Mouse (Mus musculus): ENCODE measurements around the gene Edc4.

The Edc4 gene

GRCm38 (mm10) chr8:105866364-105867029 lies 14.2 kb upstream of the Edc4 start:
- in situ Hi-C loops (cut with MboI; ENCODE audit: low sequenced_read_pairs), result no loop called here

GRCm38 (mm10) chr8:105874301-105874700 lies 6.4 kb upstream of the Edc4 start:
- in situ Hi-C loops (cut with MboI; ENCODE audit: low sequenced_read_pairs), result no loop called here

GRCm38 (mm10) chr8:105889756-105890465 lies 9.2 kb downstream of the Edc4 start:
- in situ Hi-C loops (cut with MboI; ENCODE audit: low sequenced_read_pairs), result no loop called here

GRCm38 (mm10) chr8:105890870-105891269 lies 10.2 kb downstream of the Edc4 start:
- in situ Hi-C loops (cut with MboI; ENCODE audit: low sequenced_read_pairs), result no loop called here

DNA sequence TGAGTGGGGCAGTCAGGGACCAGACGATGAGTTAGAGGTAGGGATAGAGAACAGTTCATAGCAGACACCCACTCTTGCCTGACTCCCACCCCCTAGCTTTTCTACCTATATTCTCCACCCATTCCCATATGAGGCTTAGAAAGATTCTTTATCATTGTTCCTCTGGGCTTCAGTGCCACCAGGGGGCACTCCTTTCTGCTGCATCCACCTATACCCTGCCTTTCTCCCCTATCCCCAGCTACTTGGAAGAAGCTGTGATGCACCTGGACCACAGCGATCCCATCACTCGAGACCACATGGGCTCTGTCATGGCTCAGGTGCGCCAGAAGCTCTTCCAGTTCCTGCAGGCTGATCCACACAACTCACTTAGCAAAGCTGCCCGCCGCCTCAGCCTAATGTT lies 11.8 kb downstream of the Edc4 start:
- in situ Hi-C loops (cut with MboI; ENCODE audit: low sequenced_read_pairs), result no loop called here

- in situ Hi-C loops (cut with MboI; ENCODE audit: low sequenced_read_pairs), result no loop called here
These were observed 12.7 kb downstream of the Edc4 start, which contains the start of gene Nrn1l for GRCm38 (mm10) chr8:105893339-105893738. TSS of gene Nrn1l (plus strand) at chr8:105893567.

GRCm38 (mm10) chr8:105897801-105898480 lies 17.3 kb downstream of the Edc4 start:
- in situ Hi-C loops (cut with MboI; ENCODE audit: low sequenced_read_pairs), result no loop called here

GRCm38 (mm10) chr8:105900180-105900940 lies 19.7 kb downstream of the Edc4 start, which contains the start of gene Pskh1:
TSS of gene Pskh1 (plus strand) at chr8:105900441.
- in situ Hi-C loops (cut with MboI; ENCODE audit: low sequenced_read_pairs), result no loop called here

DNA sequence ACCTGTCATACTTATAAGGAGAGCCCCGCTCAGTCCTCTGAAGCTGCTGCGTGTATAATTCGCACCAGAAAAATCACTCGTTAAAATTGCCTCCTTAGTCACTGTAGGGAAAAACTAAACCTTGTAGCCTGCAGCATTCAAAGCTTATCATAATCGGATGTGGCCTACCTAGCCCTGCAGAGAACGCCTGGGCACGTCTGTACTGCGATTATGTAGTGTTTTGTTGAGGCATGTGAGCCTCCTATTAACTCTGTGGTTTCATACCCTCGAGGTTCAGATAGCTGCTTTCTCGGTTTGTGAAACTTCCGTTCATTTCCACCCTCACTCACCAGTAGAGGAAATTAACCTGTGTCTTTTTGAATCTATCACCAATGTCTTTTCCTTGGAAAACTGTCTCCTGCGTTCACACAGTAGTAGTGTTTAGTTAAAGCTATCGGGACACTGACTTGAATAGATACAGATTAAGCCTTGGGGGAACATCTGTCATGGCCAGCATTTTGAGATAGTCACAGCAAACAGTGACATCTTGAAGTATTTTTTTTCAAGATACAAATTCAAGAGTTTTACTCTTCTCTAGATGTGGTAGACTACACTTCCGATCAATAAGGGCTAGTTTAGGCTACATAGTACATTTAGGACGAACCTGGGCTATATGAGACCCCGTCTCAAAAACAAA lies 20.4 kb downstream of the Edc4 start:
- in situ Hi-C loops (cut with MboI; ENCODE audit: low sequenced_read_pairs), result no loop called here

DNA sequence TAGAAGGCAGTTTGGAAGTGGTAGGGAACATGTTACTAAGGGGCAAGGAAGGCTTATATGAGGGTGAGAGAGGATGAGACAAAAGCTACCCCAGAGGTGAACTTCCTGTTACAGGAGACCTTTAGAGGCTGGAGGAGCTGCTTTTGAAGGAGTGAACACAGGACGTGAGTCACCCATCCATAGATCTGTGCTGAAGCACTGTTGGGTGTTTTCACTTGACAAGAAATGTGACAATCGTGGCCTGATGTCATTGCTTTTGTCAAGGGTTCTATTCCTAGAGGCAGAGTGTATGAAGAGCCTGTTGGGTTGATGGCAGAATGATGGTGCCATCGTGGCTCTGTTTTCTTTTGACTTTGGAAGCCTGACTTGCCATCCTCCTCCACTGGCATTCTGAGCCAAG lies 38.7 kb downstream of the Edc4 start:
- in situ Hi-C loops (cut with MboI; ENCODE audit: low sequenced_read_pairs), result no loop called here

- in situ Hi-C loops (cut with MboI; ENCODE audit: low sequenced_read_pairs), result no loop called here
These were observed 44.4 kb downstream of the Edc4 start for GRCm38 (mm10) chr8:105925123-105925522.

- in situ Hi-C loops (cut with MboI; ENCODE audit: low sequenced_read_pairs), result no loop called here
These were observed 49.9 kb downstream of the Edc4 start for GRCm38 (mm10) chr8:105930602-105931001.

DNA sequence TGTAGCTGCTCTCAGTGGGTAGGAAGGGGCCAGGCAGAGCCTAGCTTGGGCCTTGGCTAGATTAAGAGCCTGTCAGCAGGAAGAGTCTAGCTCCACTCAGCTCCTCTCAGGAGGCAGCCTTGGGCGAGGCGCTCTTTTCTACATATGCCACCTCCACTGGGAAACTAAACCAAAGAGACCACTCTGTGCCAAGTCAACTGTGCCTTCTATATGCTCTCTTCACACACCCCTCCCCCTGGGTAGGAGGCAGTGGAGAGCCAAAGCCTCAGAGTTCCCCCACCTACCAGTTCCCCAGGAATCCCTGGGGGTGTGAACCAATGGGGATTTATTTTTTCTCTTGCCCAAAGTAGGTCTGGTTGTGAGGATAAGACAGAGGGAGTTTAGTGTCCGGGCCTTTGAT lies 50.6 kb downstream of the Edc4 start:
- in situ Hi-C loops (cut with MboI; ENCODE audit: low sequenced_read_pairs), result no loop called here

DNA sequence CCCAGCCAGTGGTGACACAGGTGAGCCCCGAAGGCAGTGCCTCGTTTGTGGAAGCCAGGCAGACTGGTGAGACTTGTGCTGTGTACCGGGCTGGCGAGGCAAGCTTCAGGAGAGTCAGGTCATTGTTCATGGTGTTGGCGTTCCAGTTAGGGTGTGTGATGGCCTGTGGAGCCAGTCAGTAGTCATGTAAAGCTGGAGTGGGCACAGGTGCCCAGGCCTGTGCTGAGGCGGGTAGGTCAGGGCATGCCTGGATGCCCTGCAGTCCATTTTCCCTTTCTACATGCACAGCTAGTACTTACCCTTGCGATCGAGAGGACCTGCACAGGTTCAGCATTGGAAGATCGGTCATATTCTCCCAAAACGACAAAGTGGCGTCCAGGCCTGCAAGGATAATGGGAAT lies 51.8 kb downstream of the Edc4 start:
- in situ Hi-C loops (cut with MboI; ENCODE audit: low sequenced_read_pairs), result no loop called here

DNA sequence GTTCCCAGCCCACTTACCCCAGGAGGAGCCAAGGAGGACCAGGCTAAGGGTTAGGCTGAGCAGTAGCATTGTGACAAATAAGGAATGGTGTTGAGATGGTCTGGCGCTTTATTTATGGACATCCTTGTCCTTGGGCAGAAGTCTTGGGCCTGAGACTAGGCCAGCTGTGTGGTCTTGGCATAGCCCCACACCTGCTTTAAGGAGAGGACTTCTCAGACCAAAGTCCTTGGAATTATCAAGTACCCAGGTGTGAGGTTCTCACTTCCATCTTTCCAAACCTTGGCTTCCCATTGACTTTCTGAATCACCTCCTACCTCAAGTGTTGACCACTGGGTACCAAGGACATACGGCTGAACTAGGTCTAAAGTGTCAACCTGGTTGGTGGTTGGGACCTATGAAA lies 53.1 kb downstream of the Edc4 start, which contains the start of gene Ctrl:
Gene Ctrl, minus strand, starts transcription at position 101 of the 400 bp plus-strand sequence.
- in situ Hi-C loops (cut with MboI; ENCODE audit: low sequenced_read_pairs), result no loop called here

- in situ Hi-C loops (cut with MboI; ENCODE audit: low sequenced_read_pairs), result no loop called here
These were observed 54.4 kb downstream of the Edc4 start for GRCm38 (mm10) chr8:105935105-105935504.

- in situ Hi-C loops (cut with MboI; ENCODE audit: low sequenced_read_pairs), result no loop called here
These were observed 55.4 kb downstream of the Edc4 start for GRCm38 (mm10) chr8:105935863-105936603.

- in situ Hi-C loops (cut with MboI; ENCODE audit: low sequenced_read_pairs), result no loop called here
These were observed 56.3 kb downstream of the Edc4 start for GRCm38 (mm10) chr8:105936866-105937475.

Data from CH12F3 (cell line).